Mouse (Mus musculus) limb, embryonic 14.5 days (tissue): ENCODE data around the gene Kazald1. TPM values are rescaled to one million over a fixed set of nuclear protein-coding genes. Genes with fewer than 3 reads are reported as not detected.
"Not testable (repeated sequence)": the region's sequence is repeated elsewhere in the genome, so short reads cannot be mapped to it uniquely, and the experiment has no call there.

Experiments
- ATAC-seq: fragments of 200-750 bp; cut with Nextera tagmentation; 2 replicates; pipeline ENCODE4 v1.8.0; 2017; ENCODE audit warnings: low read depth, moderate number of reproducible peaks, moderate TSS enrichment; ENCODE audit not compliant: low FRiP score
- DNase-seq: peaks from one replicate; pipeline ENCODE4 v3.0.0-alpha.2; 2015; ENCODE audit warnings: low spot score
- H3K27ac ChIP-seq: fragments of 300-500 bp; sonication (generic); replicated peaks from 2 replicates; pipeline ENCODE4 v1.5.1; 2014; ENCODE audit warnings: low read depth, mild to moderate bottlenecking, low read length, moderate library complexity, mixed read lengths
- H3K27me3 ChIP-seq: fragments of 300-500 bp; sonication (generic); 2 replicates; pipeline ENCODE4 v1.6.1; 2014; ENCODE audit warnings: low read length, mixed read lengths; ENCODE audit not compliant: control insufficient read depth, insufficient read depth
- H3K36me3 ChIP-seq: fragments of 300-500 bp; sonication (generic); 2 replicates; pipeline ENCODE4 v1.6.1; 2014; ENCODE audit warnings: mild to moderate bottlenecking, low read length, moderate library complexity, mixed read lengths; ENCODE audit not compliant: control insufficient read depth, insufficient read depth
- H3K4me1 ChIP-seq: fragments of 300-500 bp; sonication (generic); 2 replicates; pipeline ENCODE4 v1.6.1; 2014; ENCODE audit warnings: antibody characterized with exemption, low read length, mixed read lengths; ENCODE audit not compliant: control insufficient read depth, insufficient read depth
- H3K4me2 ChIP-seq: fragments of 300-500 bp; sonication (generic); replicated peaks from 2 replicates; pipeline ENCODE4 v1.6.1; 2014; ENCODE audit warnings: low read depth, mild to moderate bottlenecking, low read length, moderate library complexity; ENCODE audit not compliant: severe bottlenecking
- H3K4me3 ChIP-seq: fragments of 300-500 bp; sonication (generic); replicated peaks from 2 replicates; pipeline ENCODE4 v1.5.1; 2014; ENCODE audit warnings: low read length
- H3K9ac ChIP-seq: fragments of 300-500 bp; sonication (generic); 2 replicates; pipeline ENCODE4 v1.6.1; 2014; ENCODE audit warnings: mild to moderate bottlenecking, low read depth, low read length, moderate library complexity; ENCODE audit not compliant: severe bottlenecking
- H3K9me3 ChIP-seq: fragments of 300-500 bp; sonication (generic); 2 replicates; pipeline ENCODE4 v1.6.1; 2016; ENCODE audit warnings: low read length; ENCODE audit not compliant: control insufficient read depth
- POLR2A ChIP-seq: fragments of 200-500 bp; IDR thresholded peaks from 2 replicates; pipeline ENCODE4 v1.8.0; 2012; ENCODE audit warnings: inconsistent platforms, mild to moderate bottlenecking, moderate library complexity, borderline replicate concordance; ENCODE audit not compliant: insufficient read depth, insufficient read length; ENCODE audit errors: extremely low read depth
- WGBS: fragments of 180-500 bp; shearing (Covaris S2); extraction: QIAGEN DNeasy Blood & Tissue Kit; methylation state at CpG from one replicate; pipeline ENCODE4 v1.1.7; 2014; 5-methylcytosine and 5-hydroxymethylcytosine counted together
- polyA plus RNA-seq, 2 experiments: library from polyadenylated mRNA; depleted of rRNA in 1 of 2; stranded (reverse) in 1 of 2; unstranded in 1 of 2; fragments of >200 nt; fragmentation: Nextera tagmentation in 1 of 2; extraction: Ambion mirVana in 1 of 2; gene quantifications; 2 replicates each; pipeline versions ENCODE4 v1.2.1 to v1.2.3; 2012 to 2014

Gene Kazald1
- polyA plus RNA-seq, 2 experiments, result 20.5 to 33.1 TPM

DNA sequence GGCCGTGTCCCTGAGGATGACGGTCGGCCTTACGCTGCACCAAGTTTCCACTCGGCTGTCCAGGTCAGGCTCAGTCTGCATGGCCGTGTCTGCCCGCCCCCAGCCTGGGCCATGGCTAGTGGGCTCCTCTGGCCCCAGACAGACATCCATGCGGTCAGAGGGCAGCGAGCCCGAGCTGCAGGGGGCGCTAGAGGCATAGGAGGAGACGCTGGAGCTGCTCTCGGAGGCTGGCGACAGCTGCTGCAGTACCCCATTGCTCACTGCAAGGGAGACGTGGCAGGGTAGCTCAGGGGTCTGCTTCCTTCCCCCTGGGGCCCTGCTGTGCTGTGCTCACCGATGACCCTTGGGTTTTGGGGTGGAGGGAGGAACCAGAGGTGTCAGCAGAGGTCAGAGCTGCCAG is 38.2 kb upstream of the Kazald1 start:
- Histone ChIP-seq H3K4me2 (no peak overlapping the region), H3K27ac (no peak overlapping the region), H3K4me1 (no peaks in the 10 kb centered on the region), H3K36me3 (no peaks in the 10 kb centered on the region), H3K4me3 (no peak overlapping the region), H3K27me3 (peaks cover 4% of the 10 kb centered on the region; the same call in 1 of the 2 replicates), H3K9me3 (no peaks in the 10 kb centered on the region), H3K9ac (no peak overlapping the region)
- no peak for TF ChIP-seq POLR2A
- 37% methylated on average over 15 of the region's 16 CpGs for WGBS
- no peak for DNase-seq
- no peak for ATAC-seq

DNA sequence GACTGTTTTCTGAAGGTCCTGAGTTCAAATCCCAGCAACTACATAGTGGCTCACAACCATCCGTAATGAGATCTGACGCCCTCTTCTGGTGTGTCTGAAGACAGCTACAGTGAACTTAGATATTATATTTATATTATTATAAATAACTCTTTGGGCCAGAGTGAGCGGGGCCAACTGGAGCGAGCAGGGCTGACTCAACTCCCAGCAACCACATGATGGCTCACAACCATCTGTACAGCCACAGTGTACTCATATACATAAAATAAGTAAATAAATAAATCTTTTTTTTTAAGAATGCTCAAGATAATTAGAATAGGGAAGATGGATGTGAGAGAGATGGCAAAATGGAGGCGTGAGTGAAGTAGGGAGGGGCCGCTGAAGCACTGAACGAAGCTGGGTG is 36.8 kb upstream of the Kazald1 start:
- H3K27ac ChIP-seq, H3K4me1 ChIP-seq, H3K4me2 ChIP-seq, H3K36me3 ChIP-seq, H3K4me3 ChIP-seq, H3K9ac ChIP-seq, H3K9me3 ChIP-seq, ATAC-seq, H3K27me3 ChIP-seq, DNase-seq: not testable (repeated sequence)
- 92% methylated on average over 7 of the region's 7 CpGs for WGBS

DNA sequence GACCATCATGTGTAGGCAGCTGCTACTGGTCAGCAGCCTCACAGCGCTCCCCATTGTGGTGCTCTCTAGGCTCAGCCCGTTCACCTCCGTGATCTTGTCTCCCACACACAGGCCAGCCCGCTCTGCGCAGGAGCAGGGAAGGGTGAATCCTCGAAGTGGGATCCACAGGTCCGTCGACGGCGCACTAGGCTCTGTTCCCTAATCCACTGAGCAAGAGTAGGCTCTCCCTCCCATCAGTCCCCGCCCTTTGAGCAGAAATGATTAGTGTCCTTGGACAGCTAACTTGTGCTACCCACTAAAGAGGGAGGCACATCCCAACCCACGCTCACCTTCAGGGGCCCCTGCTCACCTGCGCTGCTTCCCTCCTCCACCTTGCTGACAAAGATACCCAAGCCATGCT is 34.8 kb upstream of the Kazald1 start:
- no peak overlapping the region for H3K27ac ChIP-seq
- no peak overlapping the region for H3K9ac ChIP-seq
- H3K4me3 ChIP-seq, result no peak overlapping the region
- no peaks in the 10 kb centered on the region for H3K4me1 ChIP-seq
- ATAC-seq (no peak), DNase-seq (no peak)
- no peak overlapping the region for H3K4me2 ChIP-seq
- H3K27me3 ChIP-seq, result peaks cover 14% of the 10 kb centered on the region
- 49% methylated on average over 13 of the region's 13 CpGs for WGBS
- no peak for TF ChIP-seq POLR2A
- no peaks in the 10 kb centered on the region for H3K9me3 ChIP-seq
- no peaks in the 10 kb centered on the region for H3K36me3 ChIP-seq

DNA sequence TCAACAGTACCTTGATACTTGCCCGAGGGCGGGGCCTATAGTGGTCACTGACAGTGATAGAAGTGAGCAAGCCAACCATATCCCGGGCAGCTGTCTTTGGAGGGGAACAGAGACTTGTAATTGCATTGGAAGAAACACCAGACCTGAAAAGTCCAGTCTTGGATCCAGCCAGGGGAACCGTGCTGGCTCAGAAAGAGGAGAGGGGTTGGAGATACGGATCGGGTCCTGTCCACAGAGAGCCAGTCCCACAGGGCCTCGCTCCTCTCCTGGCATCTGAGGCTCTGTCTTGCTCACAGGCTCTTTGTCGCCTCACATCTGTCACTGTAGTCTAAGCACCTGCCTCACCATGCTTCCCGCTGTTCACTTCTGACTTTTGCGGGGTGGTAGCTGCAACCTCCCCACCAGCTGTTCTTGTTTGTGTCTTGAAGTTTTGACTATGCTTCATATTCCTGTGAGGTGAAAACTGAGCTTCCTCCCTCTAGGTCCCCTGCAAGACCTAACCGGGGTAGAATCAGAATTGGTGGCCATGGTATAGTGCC is 30.6 kb upstream of the Kazald1 start:
- Histone ChIP-seq H3K27ac (no peak overlapping the region), H3K4me2 (no peak overlapping the region), H3K9ac (no peak overlapping the region), H3K9me3 (no peaks in the 10 kb centered on the region), H3K4me1 (peaks cover 25% of the 10 kb centered on the region), H3K36me3 (no peaks in the 10 kb centered on the region), H3K27me3 (peaks cover 24% of the 10 kb centered on the region), H3K4me3 (no peak overlapping the region)
- WGBS, result 57% methylated on average over 11 of the region's 11 CpGs
- ATAC-seq (no peak), DNase-seq (no peak)
- TF ChIP-seq POLR2A, result no peak

DNA sequence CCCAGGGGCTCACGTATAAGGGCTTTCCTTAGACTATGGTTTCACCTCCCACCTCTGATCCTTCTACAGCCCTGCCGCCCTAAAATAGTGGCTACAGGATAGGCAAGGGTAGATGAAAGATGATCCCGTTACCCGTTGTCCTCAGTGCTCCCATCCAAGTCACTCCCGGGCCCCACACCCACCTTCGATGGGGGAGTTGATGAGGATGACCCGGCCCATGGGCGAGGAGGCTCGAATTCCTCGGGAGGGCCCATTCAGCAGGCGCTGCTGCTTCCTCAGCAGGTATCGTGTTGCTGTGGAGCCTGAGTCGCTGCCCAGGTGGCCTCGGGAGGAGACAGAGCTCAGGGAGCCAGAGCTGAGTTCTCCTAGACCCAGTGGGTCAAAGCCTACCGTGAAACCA is 29.8 kb upstream of the Kazald1 start:
- peaks cover 25% of the 10 kb centered on the region for H3K4me1 ChIP-seq
- no peak overlapping the region for H3K4me3 ChIP-seq
- H3K9me3 ChIP-seq, result no peaks in the 10 kb centered on the region
- H3K9ac ChIP-seq, result no peak overlapping the region
- H3K36me3 ChIP-seq, result no peaks in the 10 kb centered on the region
- TF ChIP-seq POLR2A, result no peak
- H3K27ac ChIP-seq, result no peak overlapping the region
- ATAC-seq (no peak), DNase-seq (no peak)
- H3K4me2 ChIP-seq, result no peak overlapping the region
- H3K27me3 ChIP-seq, result peaks cover 20% of the 10 kb centered on the region
- 35% methylated on average over 15 of the region's 15 CpGs for WGBS

DNA sequence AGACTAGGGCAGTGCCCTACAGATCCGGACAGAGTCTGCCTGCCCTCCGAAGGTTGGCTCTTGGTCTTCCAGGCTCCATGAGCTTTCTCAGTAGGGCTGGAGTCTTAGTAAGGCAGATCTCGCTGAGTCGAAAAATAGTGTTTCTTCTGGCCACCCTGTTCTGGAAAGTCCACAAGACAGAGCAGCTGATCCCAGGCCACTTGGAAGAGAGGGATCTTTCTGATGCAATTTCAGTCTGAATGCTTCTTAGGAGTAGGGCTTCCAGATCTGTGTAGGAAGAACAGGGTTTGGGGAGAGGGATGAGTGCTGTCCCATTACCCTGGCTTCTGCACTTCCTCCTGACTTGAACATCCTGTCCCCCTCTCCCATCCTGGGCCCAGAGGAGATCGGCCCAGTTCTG is 29.4 kb upstream of the Kazald1 start, which contains the start of gene Pdzd7:
Gene Pdzd7 (minus strand): TSS at position 67 of the 400 bp plus-strand sequence.
- peak within 1 kb of the TSS; percentile 49 for H3K4me3 ChIP-seq
- H3K27me3 ChIP-seq, result peaks cover 20% of the 10 kb centered on the region
- H3K36me3 ChIP-seq, result 0 out of 2 replicates have a peak, but pooled peaks cover 2% of the 10 kb centered on the region
- no peak within 1 kb of the TSS for H3K27ac ChIP-seq
- H3K4me2 ChIP-seq, result peak within 1 kb of the TSS; percentile 87
- no peak for TF ChIP-seq POLR2A
- peak within 1 kb of the TSS; percentile 59 for H3K9ac ChIP-seq
- DNase-seq (no peak), ATAC-seq (no peak)
- H3K9me3 ChIP-seq, result no peaks in the 10 kb centered on the region
- peaks cover 25% of the 10 kb centered on the region for H3K4me1 ChIP-seq
- 80% methylated on average over 5 of the region's 5 CpGs for WGBS
